Comparison of ENCODE assay signal across 12 mouse cellular contexts in the genomic region with DNA sequence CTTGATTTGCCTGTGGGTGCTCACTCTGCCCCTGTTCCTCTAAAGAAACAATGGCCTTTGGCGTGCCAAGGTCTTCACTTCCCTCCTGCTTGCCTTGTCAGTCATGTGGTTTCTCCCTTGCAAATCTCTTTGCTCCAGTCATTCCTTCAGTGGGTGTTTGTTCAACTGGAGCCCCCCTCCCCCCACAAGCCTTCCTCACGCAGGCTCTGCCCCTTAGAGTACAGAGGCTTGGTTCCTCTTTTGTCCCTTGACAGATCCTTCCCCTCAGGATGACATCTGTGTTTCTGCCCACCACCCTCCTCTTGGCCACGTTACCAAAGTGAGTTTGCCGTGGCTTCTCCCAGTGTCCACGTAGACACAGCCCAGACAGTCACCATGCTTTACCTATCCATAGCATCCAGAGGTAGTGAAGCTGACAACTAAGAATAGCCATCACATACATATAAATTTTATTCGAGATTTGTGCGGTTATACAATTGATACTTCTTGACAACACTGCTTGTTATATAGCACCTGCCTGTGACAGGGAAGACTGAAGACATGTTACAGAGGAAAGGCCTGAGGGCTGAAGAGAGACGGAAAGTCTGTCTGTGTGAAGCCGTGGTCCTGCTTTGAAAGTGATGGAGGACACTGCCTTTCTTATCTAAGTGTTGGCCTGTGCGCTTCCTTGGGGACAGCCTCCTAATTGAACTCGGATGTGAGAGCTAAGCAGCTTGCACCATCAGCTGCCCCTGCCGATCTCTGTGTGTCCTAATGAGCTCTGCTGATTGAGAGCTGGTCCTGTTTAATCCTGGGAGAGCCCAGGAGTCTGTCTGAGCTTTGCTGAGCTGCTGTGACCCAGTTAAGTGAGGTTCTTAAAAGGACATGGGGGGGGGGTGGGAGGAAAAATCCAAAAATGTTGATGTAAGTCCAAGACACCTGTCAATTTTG.
DNase-seq lines count a peak whose midpoint lies in the region; ATAC-seq lines count a peak whose summit lies in the region.
"Had no signal": no experiment of that assay in that cellular context is flagged by ENCODE, and none has a peak within 500 bp of the region (broad histone marks: within the 10 kb centered on the region; RNA-seq: fewer than 3 reads in every experiment).

No protein-coding gene starts in this region.

- no peaks in the 10 kb centered on the region for H3K9me3 ChIP-seq in forebrain, embryonic 13.5 days (replicated peaks)
- H3K9me3 ChIP-seq in forebrain, embryonic 15.5 days = no peaks in the 10 kb centered on the region
- H3K9me3 ChIP-seq in megakaryocyte, embryonic 14.5 days = no peaks in the 10 kb centered on the region
- H3K9me3 ChIP-seq: embryonic facial prominence, embryonic 13.5 days had no signal

- H3K4me2 ChIP-seq in forebrain, embryonic 13.5 days = no peak overlapping the region
- no peak overlapping the region for H3K4me2 ChIP-seq in forebrain, embryonic 15.5 days (replicated peaks)
- H3K4me2 ChIP-seq: embryonic facial prominence, embryonic 13.5 days had no signal

- no peak overlapping the region for H3K4me3 ChIP-seq in forebrain, embryonic 13.5 days
- no peak overlapping the region for H3K4me3 ChIP-seq in forebrain, embryonic 15.5 days
- H3K4me3 ChIP-seq in megakaryocyte, embryonic 14.5 days (replicated peaks) = peak overlapping the region; percentile 72
- H3K4me3 ChIP-seq: embryonic facial prominence, embryonic 13.5 days had no signal

- WGBS in forebrain, embryonic 13.5 days = 40% methylated on average over 12 of the region's 12 CpGs
- WGBS in forebrain, embryonic 15.5 days = 40% methylated on average over 12 of the region's 12 CpGs

- H3K4me1 ChIP-seq in forebrain, embryonic 13.5 days = peaks cover 10% of the 10 kb centered on the region
- H3K4me1 ChIP-seq in forebrain, embryonic 15.5 days = peaks cover 9% of the 10 kb centered on the region; the same call in 1 of the 2 replicates
- peaks cover 12% of the 10 kb centered on the region for H3K4me1 ChIP-seq in megakaryocyte, embryonic 14.5 days

- no peaks in the 10 kb centered on the region for H3K36me3 ChIP-seq in forebrain, embryonic 13.5 days (ENCODE audit: poor library complexity, severe bottlenecking)
- H3K36me3 ChIP-seq in forebrain, embryonic 15.5 days = no peaks in the 10 kb centered on the region
- no peaks in the 10 kb centered on the region for H3K36me3 ChIP-seq in megakaryocyte, embryonic 14.5 days (replicated peaks; ENCODE audit: low read length)
- H3K36me3 ChIP-seq: embryonic facial prominence, embryonic 13.5 days had no signal

- H3K27ac ChIP-seq in forebrain, embryonic 13.5 days = no peak overlapping the region; the same call in 1 of the 2 replicates
- H3K27ac ChIP-seq in forebrain, embryonic 15.5 days (replicated peaks) = no peak overlapping the region
- H3K27ac ChIP-seq: embryonic facial prominence, embryonic 13.5 days had no signal

- no peak overlapping the region for H3K9ac ChIP-seq in forebrain, embryonic 13.5 days
- no peak overlapping the region for H3K9ac ChIP-seq in forebrain, embryonic 15.5 days (replicated peaks)
- H3K9ac ChIP-seq: embryonic facial prominence, embryonic 13.5 days had no signal

- peak; percentile 42 for DNase-seq in A20 (ENCODE audit: low read depth, low spot score)
- DNase-seq in heart, adult 8-10 months (ENCODE audit: low spot score) = peak; percentile 38
- no peak for DNase-seq in cerebellum, adult 9-10 months
- DNase-seq in ovary, postnatal 14 days (ENCODE audit: low spot score) = no peak
- no peak for DNase-seq in left cerebral cortex, adult 11 months (ENCODE audit: low spot score)
- DNase-seq: kidney, postnatal 36 days; thymus, adult 18-20 months had no signal

- no peaks in the 10 kb centered on the region for H3K27me3 ChIP-seq in forebrain, embryonic 13.5 days
- no peaks in the 10 kb centered on the region for H3K27me3 ChIP-seq in forebrain, embryonic 15.5 days
- peaks cover 12% of the 10 kb centered on the region for H3K27me3 ChIP-seq in megakaryocyte, embryonic 14.5 days (replicated peaks)
- H3K27me3 ChIP-seq: embryonic facial prominence, embryonic 13.5 days had no signal

- peak; percentile 30; the same call in 1 of the 2 replicates for ATAC-seq in forebrain, embryonic 13.5 days
- ATAC-seq in forebrain, embryonic 15.5 days (replicated peaks) = no peak
- ATAC-seq: CD4-positive, CD25-positive, alpha-beta regulatory T cell, adult 4 months had no signal

Comparison
In these comparisons a context has a peak if more than half of its experiments do, and no peak if none do; other contexts are left out.
1. DNase-seq: peak in A20 (single experiment) and heart, adult 8-10 months (single experiment); none in cerebellum, adult 9-10 months (single experiment), ovary, postnatal 14 days (single experiment) and left cerebral cortex, adult 11 months (single experiment).